Mouse (Mus musculus) neural tube, embryonic 11.5 days (tissue): ENCODE results near the gene Gpr108. TPM values are rescaled to one million over a fixed set of nuclear protein-coding genes. Genes with fewer than 3 reads are reported as not detected.

Experiments used
- ATAC-seq: fragments of 200-750 bp; cut with Nextera tagmentation; 2 replicates; pipeline ENCODE4 v1.8.0; 2017; ENCODE audit warnings: moderate number of reproducible peaks, mild to moderate bottlenecking, moderate TSS enrichment, moderate library complexity; ENCODE audit not compliant: insufficient read depth, low FRiP score, low TSS enrichment
- DNase-seq: peaks from one replicate; pipeline ENCODE4 v3.0.0-alpha.2; 2015; ENCODE audit warnings: low spot score
- H3K27ac ChIP-seq: fragments of 300-500 bp; sonication (generic); 2 replicates; pipeline ENCODE4 v1.5.1; 2014; ENCODE audit warnings: low read depth, mild to moderate bottlenecking, low read length
- H3K27me3 ChIP-seq: fragments of 300-500 bp; sonication (generic); 2 replicates; pipeline ENCODE4 v1.6.1; 2014; ENCODE audit warnings: mild to moderate bottlenecking, low read length, mixed read lengths; ENCODE audit not compliant: control insufficient read depth, insufficient read depth
- H3K36me3 ChIP-seq: fragments of 300-500 bp; sonication (generic); 2 replicates; pipeline ENCODE4 v1.6.1; 2014; ENCODE audit warnings: mild to moderate bottlenecking, low read length, moderate library complexity, mixed read lengths; ENCODE audit not compliant: control insufficient read depth, insufficient read depth
- H3K4me1 ChIP-seq: fragments of 300-500 bp; sonication (generic); 2 replicates; pipeline ENCODE4 v1.6.1; 2014; ENCODE audit warnings: low read length, mixed read lengths; ENCODE audit not compliant: control insufficient read depth, insufficient read depth
- H3K4me2 ChIP-seq: fragments of 300-500 bp; sonication (generic); 2 replicates; pipeline ENCODE4 v1.6.1; 2014; ENCODE audit warnings: low read depth, mild to moderate bottlenecking, moderate library complexity
- H3K4me3 ChIP-seq: fragments of 300-500 bp; sonication (generic); 2 replicates; pipeline ENCODE4 v1.5.1; 2014; ENCODE audit warnings: low read depth, low read length
- H3K9ac ChIP-seq: fragments of 300-500 bp; sonication (generic); 2 replicates; pipeline ENCODE4 v1.6.1; 2014; ENCODE audit warnings: mild to moderate bottlenecking, low read length
- H3K9me3 ChIP-seq: fragments of 300-500 bp; sonication (generic); 2 replicates; pipeline ENCODE4 v1.6.1; 2016; ENCODE audit warnings: low read length; ENCODE audit not compliant: control insufficient read depth
- WGBS: fragments of 180-500 bp; shearing (Covaris S2); extraction: QIAGEN DNeasy Blood & Tissue Kit; methylation state at CpG from one replicate; pipeline ENCODE4 v1.1.7; 2014; 5-methylcytosine and 5-hydroxymethylcytosine counted together
- polyA plus RNA-seq: library from polyadenylated mRNA; unstranded; fragments of >200 nt; fragmentation: Nextera tagmentation; extraction: Ambion mirVana; gene quantifications from 2 replicates; pipeline ENCODE4 v1.2.1, GENCODE M21; 2014

Gpr108 gene
- polyA plus RNA-seq, 1 experiment from 2014 or later, result 29.1 TPM

GRCm38 (mm10) chr17:57262901-57263550, 14.8 kb upstream of the Gpr108 start:
- Histone ChIP-seq H3K27ac (no peak overlapping the region), H3K4me2 (no peak overlapping the region), H3K4me1 (no peaks in the 10 kb centered on the region), H3K36me3 (peaks cover 12% of the 10 kb centered on the region), H3K4me3 (no peak overlapping the region), H3K9me3 (no peaks in the 10 kb centered on the region), H3K27me3 (no peaks in the 10 kb centered on the region), H3K9ac (no peak overlapping the region)
- 93% methylated on average over 17 of the region's 17 CpGs for WGBS
- DNase-seq, result no peak
- no peak for ATAC-seq

GRCm38 (mm10) chr17:57261796-57262195, 13.6 kb upstream of the Gpr108 start:
- Histone ChIP-seq H3K27me3 (no peaks in the 10 kb centered on the region), H3K27ac (no peak overlapping the region), H3K9me3 (no peaks in the 10 kb centered on the region), H3K36me3 (peaks cover 12% of the 10 kb centered on the region), H3K4me3 (no peak overlapping the region), H3K4me2 (no peak overlapping the region), H3K9ac (no peak overlapping the region), H3K4me1 (no peaks in the 10 kb centered on the region)
- DNase-seq, result no peak
- WGBS, result 33% methylated on average over 1 of the region's 1 CpGs
- no peak for ATAC-seq

GRCm38 (mm10) chr17:57261286-57261685, 13.0 kb upstream of the Gpr108 start:
- Histone ChIP-seq H3K4me2 (no peak overlapping the region), H3K36me3 (peaks cover 12% of the 10 kb centered on the region), H3K9ac (no peak overlapping the region), H3K27me3 (no peaks in the 10 kb centered on the region), H3K27ac (no peak overlapping the region), H3K9me3 (no peaks in the 10 kb centered on the region), H3K4me1 (no peaks in the 10 kb centered on the region), H3K4me3 (no peak overlapping the region)
- ATAC-seq, result no peak
- WGBS, result 93% methylated on average over 4 of the region's 4 CpGs
- no peak for DNase-seq

GRCm38 (mm10) chr17:57260351-57260750, 12.1 kb upstream of the Gpr108 start:
- Histone ChIP-seq H3K9ac (no peak overlapping the region), H3K4me2 (no peak overlapping the region), H3K9me3 (no peaks in the 10 kb centered on the region), H3K27ac (no peak overlapping the region), H3K36me3 (peaks cover 12% of the 10 kb centered on the region), H3K27me3 (no peaks in the 10 kb centered on the region), H3K4me1 (no peaks in the 10 kb centered on the region), H3K4me3 (no peak overlapping the region)
- no peak for DNase-seq
- no peak for ATAC-seq
- WGBS, result 92% methylated on average over 9 of the region's 9 CpGs

GRCm38 (mm10) chr17:57259742-57260141, 11.5 kb upstream of the Gpr108 start:
- DNase-seq (no peak), ATAC-seq (no peak)
- Histone ChIP-seq H3K4me1 (no peaks in the 10 kb centered on the region), H3K27ac (no peak overlapping the region), H3K36me3 (peaks cover 13% of the 10 kb centered on the region), H3K4me3 (no peak overlapping the region), H3K27me3 (no peaks in the 10 kb centered on the region), H3K9ac (no peak overlapping the region), H3K9me3 (no peaks in the 10 kb centered on the region), H3K4me2 (no peak overlapping the region)
- 93% methylated on average over 8 of the region's 8 CpGs for WGBS

GRCm38 (mm10) chr17:57258191-57258590, 9.9 kb upstream of the Gpr108 start:
- Histone ChIP-seq H3K36me3 (peaks cover 14% of the 10 kb centered on the region), H3K4me1 (no peaks in the 10 kb centered on the region), H3K27me3 (no peaks in the 10 kb centered on the region), H3K27ac (no peak overlapping the region), H3K9me3 (no peaks in the 10 kb centered on the region), H3K4me2 (no peak overlapping the region), H3K4me3 (no peak overlapping the region), H3K9ac (no peak overlapping the region)
- DNase-seq (no peak), ATAC-seq (no peak)
- WGBS, result 94% methylated on average over 3 of the region's 3 CpGs

GRCm38 (mm10) chr17:57256921-57257485, 8.8 kb upstream of the Gpr108 start:
- H3K4me3 ChIP-seq, result no peak overlapping the region
- no peaks in the 10 kb centered on the region for H3K9me3 ChIP-seq
- no peaks in the 10 kb centered on the region for H3K4me1 ChIP-seq
- no peak overlapping the region for H3K27ac ChIP-seq
- no peak overlapping the region for H3K9ac ChIP-seq
- no peak overlapping the region for H3K4me2 ChIP-seq
- no peak for ATAC-seq
- 96% methylated on average over 22 of the region's 22 CpGs for WGBS
- DNase-seq, result no peak
- no peaks in the 10 kb centered on the region for H3K27me3 ChIP-seq
- peaks cover 12% of the 10 kb centered on the region for H3K36me3 ChIP-seq

GRCm38 (mm10) chr17:57255354-57255753, 7.1 kb upstream of the Gpr108 start:
- DNase-seq, result no peak
- no peak overlapping the region for H3K9ac ChIP-seq
- ATAC-seq, result no peak
- WGBS, result 94% methylated on average over 14 of the region's 14 CpGs
- H3K4me2 ChIP-seq, result no peak overlapping the region
- no peak overlapping the region for H3K4me3 ChIP-seq
- peaks cover 5% of the 10 kb centered on the region for H3K4me1 ChIP-seq
- no peak overlapping the region for H3K27ac ChIP-seq
- peaks cover 6% of the 10 kb centered on the region; the same call in 1 of the 2 replicates for H3K36me3 ChIP-seq
- no peaks in the 10 kb centered on the region for H3K27me3 ChIP-seq
- no peaks in the 10 kb centered on the region for H3K9me3 ChIP-seq

GRCm38 (mm10) chr17:57253306-57253705, 5.1 kb upstream of the Gpr108 start:
- H3K4me2 ChIP-seq, result no peak overlapping the region
- H3K4me3 ChIP-seq, result no peak overlapping the region
- no peaks in the 10 kb centered on the region for H3K9me3 ChIP-seq
- WGBS, result 77% methylated on average over 6 of the region's 6 CpGs
- no peaks in the 10 kb centered on the region for H3K27me3 ChIP-seq
- no peak for DNase-seq
- H3K9ac ChIP-seq, result no peak overlapping the region
- no peak for ATAC-seq
- peaks cover 5% of the 10 kb centered on the region for H3K4me1 ChIP-seq
- H3K36me3 ChIP-seq, result peaks cover 5% of the 10 kb centered on the region; the same call in 1 of the 2 replicates
- H3K27ac ChIP-seq, result no peak overlapping the region
